Mouse (Mus musculus) lung, adult 2 months (tissue): ENCODE measurements at regions not wholly inside any gene's neighbourhood (a gene's known extent, or its start where the extent isn't known, plus 50 kb on each side); places are given as distances from the start of the nearest gene placed in this dataset.

Experiments
- DNase-seq: peaks from one replicate; pipeline ENCODE4 v3.0.0; 2022
- H3K4me1 ChIP-seq: fragments of 200-500 bp; 2 replicates; pipeline ENCODE4 v1.6.1; 2011; ENCODE audit warnings: low read length; ENCODE audit not compliant: control insufficient read depth, insufficient read depth
- H3K4me3 ChIP-seq: fragments of 200-500 bp; replicated peaks from 2 replicates; pipeline ENCODE3; 2011; ENCODE audit warnings: low read depth, mild to moderate bottlenecking, control low read depth, low read length; ENCODE audit errors: extremely low read depth
- CTCF ChIP-seq: fragments of 200-500 bp; IDR thresholded peaks from 2 replicates; pipeline ENCODE4 v1.5.1; 2011; ENCODE audit warnings: mild to moderate bottlenecking, low read length, control low read depth; ENCODE audit not compliant: insufficient read depth
- POLR2A ChIP-seq: fragments of 200-500 bp; IDR thresholded peaks from 2 replicates; pipeline ENCODE4 v1.6.1; 2011; ENCODE audit warnings: low read depth, mild to moderate bottlenecking, control low read depth, low read length, borderline replicate concordance; ENCODE audit errors: extremely low read depth
- WGBS: fragments of 180-500 bp; shearing (Covaris S2); methylation state at CpG from one replicate; pipeline ENCODE4 v1.1.7; 2018; 5-methylcytosine and 5-hydroxymethylcytosine counted together

DNA sequence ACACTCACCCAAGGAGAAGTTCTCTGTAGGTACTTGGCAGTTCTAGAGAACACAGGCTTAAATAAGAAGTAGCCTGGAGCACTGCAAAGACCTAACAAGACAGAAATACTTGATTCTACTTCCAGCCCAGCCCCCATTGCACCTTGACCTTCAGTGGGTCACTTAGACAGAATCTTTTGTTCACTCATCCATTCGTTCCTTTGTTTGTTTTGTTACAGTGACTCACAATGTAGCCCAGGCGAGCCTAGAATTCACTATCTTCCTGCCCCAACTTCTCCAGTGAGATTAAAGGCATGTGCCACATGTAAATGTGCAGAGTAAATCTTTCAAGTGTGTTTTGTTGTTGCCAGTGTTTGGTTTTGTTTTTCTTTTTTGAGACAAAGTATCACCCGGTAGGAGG lies 158.5 kb upstream of the Esrrg start:
- no peak for TF ChIP-seq CTCF
- TF ChIP-seq POLR2A, result no peak
- WGBS, result 57% methylated on average over 3 of the region's 3 CpGs
- Histone ChIP-seq H3K4me1 (no peaks in the 10 kb centered on the region), H3K4me3 (no peak overlapping the region)
- DNase-seq, result no peak

DNA sequence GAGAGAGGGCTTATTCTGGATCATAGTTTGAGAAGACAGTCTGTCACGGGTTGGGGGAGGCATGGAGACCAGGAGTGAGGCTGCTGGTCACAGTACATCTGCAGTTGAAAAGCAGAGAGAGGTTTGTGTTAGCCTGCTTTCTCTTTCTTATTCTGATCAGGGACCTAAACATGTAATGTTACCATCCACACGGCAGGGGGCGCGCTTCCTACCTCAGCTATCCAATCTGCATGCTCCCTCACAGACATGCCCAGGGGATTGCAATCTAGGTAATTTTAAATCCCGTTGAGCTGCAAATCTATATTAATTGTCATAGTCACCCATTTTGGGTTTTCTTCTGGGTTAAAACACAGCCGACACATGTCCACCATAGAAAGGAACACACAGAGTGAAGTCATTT lies 156.4 kb upstream of the Esrrg start:
- Histone ChIP-seq H3K4me3 (no peak overlapping the region), H3K4me1 (no peaks in the 10 kb centered on the region)
- peak; percentile 8 for DNase-seq
- WGBS, result 34% methylated on average over 6 of the region's 6 CpGs
- TF ChIP-seq POLR2A (no peak), CTCF (peak; percentile 61)

DNA sequence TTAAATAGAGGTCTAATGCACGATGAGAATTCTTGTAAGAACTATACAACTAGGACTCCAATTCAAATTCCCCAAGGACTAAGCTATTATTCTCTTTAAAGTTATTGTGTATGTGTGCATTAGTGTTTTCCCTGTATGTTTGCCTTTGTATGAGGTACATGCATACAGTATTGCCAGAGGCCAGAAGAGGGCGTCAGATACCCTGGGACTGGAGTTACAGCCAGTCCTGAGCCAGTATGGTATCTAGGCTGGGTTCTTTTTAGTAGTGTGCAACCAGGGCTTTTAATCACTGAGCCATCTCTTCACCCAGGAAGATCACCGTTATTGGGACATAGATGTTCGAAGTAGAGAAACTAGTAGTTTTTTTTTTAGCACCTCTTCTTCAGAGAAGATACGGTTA lies 154.2 kb upstream of the Esrrg start:
- no peak for DNase-seq
- TF ChIP-seq CTCF (no peak), POLR2A (no peak)
- Histone ChIP-seq H3K4me3 (no peak overlapping the region), H3K4me1 (no peaks in the 10 kb centered on the region)
- WGBS, result 55% methylated on average over 5 of the region's 5 CpGs

DNA sequence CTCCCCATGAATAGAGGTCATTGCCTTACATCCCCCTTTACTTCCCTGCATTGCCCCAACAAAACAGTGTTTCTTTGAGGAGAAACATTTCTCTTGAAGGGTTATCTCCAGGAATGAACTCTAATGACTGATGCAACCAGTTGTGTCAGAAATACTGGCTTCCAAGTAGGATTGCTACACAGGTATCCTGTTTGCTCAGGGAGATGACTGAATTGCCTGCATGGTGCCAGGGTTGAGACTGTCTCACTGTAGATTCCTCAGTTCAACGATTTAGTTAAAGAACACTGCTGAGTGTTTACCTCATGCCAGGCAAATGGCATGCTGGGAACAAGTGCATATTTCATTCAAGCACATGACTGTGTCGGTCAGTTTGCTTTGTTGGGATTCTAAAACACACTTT lies 123.8 kb upstream of the Esrrg start:
- 61% methylated on average over 2 of the region's 2 CpGs for WGBS
- no peaks in the 10 kb centered on the region for H3K4me1 ChIP-seq
- no peak overlapping the region for H3K4me3 ChIP-seq
- TF ChIP-seq POLR2A, result no peak
- TF ChIP-seq CTCF, result no peak
- no peak for DNase-seq

DNA sequence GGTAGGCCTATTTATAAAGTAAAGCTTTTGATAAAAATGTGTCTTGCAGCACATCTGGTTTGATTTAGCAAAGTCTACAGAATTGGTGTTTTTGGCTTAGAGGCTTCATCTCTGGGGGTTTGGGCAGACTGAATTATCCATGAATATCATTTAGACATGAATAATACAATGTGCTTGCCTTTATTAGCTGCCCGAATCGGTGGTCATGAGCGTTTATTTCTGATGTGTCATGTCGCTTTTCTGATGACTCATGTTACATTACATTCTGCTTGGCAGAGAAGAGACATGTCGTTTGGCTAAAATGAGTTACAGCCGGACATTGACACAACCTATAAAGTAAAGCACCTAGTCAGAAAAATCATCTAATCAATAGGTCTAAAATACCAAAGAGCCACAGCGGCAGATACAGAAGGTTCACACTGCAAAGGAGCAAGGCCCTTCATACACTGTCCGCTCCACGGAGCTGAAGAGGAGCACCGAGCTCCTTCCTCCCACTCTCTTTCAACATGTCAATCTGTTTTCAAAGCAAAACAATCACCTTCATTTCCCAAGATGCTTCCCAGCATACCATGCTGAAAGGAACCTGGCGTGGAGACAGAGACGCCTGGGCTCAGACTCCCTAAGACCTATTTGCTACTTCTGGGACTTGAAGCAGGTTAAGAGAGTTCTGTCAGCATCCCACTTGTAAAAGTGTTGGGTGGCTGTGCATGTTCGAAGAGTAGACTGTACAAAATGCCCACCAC lies 120.5 kb upstream of the Esrrg start:
- H3K4me1 ChIP-seq, result no peaks in the 10 kb centered on the region
- DNase-seq, result no peak
- WGBS, result 83% methylated on average over 13 of the region's 13 CpGs
- no peak overlapping the region for H3K4me3 ChIP-seq
- TF ChIP-seq POLR2A (no peak), CTCF (no peak)

DNA sequence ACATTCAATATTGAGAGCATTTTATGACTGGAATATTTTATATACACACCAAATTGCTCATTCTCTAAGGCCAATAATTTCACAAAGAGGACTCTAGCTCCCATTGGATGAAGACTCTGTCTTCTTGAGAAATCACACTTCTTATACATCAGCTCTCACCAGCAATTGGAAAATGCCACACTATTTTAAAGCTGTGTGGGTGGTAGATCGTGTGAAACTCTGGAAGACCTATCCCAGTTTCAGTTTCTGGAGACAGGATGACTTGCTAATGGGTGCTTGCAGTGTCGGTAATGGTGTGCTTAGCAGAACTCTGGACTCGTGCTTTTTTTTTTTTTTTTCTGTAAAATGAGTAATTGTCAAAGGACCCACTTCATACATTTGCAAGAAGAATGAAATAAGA lies 119.1 kb upstream of the Esrrg start:
- 73% methylated on average over 3 of the region's 3 CpGs for WGBS
- H3K4me3 ChIP-seq, result no peak overlapping the region
- DNase-seq, result no peak
- TF ChIP-seq POLR2A (no peak), CTCF (no peak)
- H3K4me1 ChIP-seq, result no peaks in the 10 kb centered on the region

DNA sequence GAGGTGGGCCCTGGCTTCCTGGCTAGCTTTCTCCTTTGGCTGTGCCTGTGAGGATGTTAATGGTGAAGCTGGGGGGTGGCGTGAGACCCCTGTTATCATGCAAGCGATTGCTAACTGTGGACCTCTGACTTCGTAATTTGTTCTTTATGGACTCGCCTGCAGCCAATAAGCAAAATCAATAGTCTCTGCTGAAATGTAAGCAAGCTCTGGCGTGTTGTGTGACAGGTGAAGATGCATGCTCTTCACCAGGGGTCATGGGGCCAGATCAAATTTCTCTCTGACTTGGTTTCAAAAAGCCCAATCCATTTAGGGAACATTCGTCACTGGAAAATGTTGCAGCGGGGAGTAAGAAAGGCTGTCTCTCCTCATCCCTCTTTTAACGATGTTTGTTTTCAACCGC lies 103.2 kb upstream of the Esrrg start:
- TF ChIP-seq CTCF, result no peak
- WGBS, result 53% methylated on average over 9 of the region's 9 CpGs
- Histone ChIP-seq H3K4me3 (no peak overlapping the region), H3K4me1 (no peaks in the 10 kb centered on the region)
- no peak for DNase-seq

DNA sequence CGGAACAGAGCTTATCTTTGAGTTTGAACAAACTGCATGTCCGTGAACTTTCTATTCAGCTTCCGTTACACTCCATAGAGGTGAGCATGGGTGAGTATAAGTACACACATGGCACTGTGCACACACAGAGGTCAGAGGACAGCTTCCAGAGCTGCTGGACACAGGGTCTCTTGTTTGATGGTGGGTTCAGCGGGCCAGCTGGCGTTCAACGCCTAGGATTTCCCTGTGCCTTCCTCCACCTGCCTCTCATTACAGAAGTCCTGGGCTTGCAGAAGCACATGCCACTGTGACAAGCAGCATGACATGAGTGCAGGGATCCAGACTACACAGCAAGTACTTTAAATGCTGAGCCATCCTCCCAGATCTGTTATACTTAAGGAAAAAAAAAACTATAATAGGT lies 101.4 kb upstream of the Esrrg start:
- 68% methylated on average over 6 of the region's 6 CpGs for WGBS
- H3K4me1 ChIP-seq, result no peaks in the 10 kb centered on the region

DNA sequence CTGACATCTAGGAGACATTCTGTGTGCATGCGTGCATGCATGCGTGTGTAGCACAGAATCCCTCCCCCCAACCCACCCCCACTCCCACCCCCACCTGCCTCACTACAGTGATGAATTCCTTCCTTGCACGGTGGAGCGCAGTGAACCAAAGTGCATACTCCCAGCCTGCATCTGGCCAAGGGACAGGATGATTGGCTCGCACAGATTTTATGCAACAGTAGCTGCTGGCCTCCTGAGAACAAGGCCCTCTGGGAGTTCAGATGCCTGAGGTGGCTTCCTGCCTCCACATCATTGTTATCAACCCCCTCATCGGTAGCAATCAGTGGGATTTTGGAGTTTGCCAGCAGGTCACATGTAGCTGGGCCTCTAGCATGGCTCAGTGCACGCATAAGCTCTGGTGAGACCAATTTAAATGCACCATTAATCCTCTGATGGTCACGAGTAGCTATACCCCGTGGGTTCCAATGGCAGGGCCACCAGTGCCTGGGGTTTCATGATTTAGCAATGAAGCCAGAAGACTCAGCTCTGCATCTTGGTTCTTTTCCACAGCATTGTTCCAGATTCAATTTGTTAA lies 77.2 kb upstream of the Esrrg start:
- 83% methylated on average over 9 of the region's 9 CpGs for WGBS
- no peak overlapping the region for H3K4me3 ChIP-seq
- H3K4me1 ChIP-seq, result no peaks in the 10 kb centered on the region
- TF ChIP-seq POLR2A (no peak), CTCF (no peak)
- DNase-seq, result no peak

More for the DNA sequence above, 101.4 kb upstream of the Esrrg start:
- no peak overlapping the region for H3K4me3 ChIP-seq
- TF ChIP-seq POLR2A (no peak), CTCF (no peak)
- no peak for DNase-seq

DNA sequence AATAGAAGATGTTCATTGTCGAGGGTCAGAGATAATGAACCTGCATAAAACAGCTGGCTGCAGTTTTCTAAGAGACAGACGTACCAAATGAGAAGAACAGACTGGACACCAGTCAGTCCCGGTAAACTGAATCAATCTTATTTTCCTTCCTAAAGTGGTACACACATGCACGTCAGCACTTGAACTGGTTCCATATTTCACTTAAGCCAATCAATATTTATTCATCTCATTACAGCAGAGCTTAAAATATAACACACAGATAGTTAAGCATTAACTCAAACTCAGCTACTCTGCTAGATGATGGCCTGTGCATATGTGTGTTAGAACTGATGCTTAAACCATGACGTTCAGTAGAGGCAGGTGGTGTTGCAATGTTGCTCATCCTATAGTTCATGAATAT lies 72.3 kb upstream of the Esrrg start:
- TF ChIP-seq POLR2A (no peak), CTCF (no peak)
- DNase-seq, result no peak
- Histone ChIP-seq H3K4me3 (no peak overlapping the region), H3K4me1 (no peaks in the 10 kb centered on the region)
- 73% methylated on average over 5 of the region's 5 CpGs for WGBS
